Mouse (Mus musculus) heart, postnatal 25 days (tissue): ENCODE results near the gene Apol9a. TPM values are rescaled to one million over a fixed set of nuclear protein-coding genes. Genes with fewer than 3 reads are reported as not detected.
"Not testable (repeated sequence)": the region's sequence is repeated elsewhere in the genome, so short reads cannot be mapped to it uniquely, and the experiment has no call there.

Source experiments
- DNase-seq: peaks from one replicate; pipeline ENCODE4 v3.0.0; 2022; ENCODE audit warnings: low spot score
- intact Hi-C: fragments of 180-260 bp; cut with DNase I; formaldehyde crosslinking; loops from one replicate; pipeline ENCODE4 v1.15.1; 2025
- total RNA-seq, 2 experiments: library from RNA; stranded (reverse); gene quantifications; 2 replicates each; pipeline ENCODE4 v1.2.3; 2021

Apol9a gene
- under 1 TPM in 1 of 2 experiments, not detected in 1; 0.28 TPM for total RNA-seq

- intact Hi-C loops, DNase-seq: not testable (repeated sequence)
These were observed at the start of gene Apol9a for GRCm38 (mm10) chr15:77411035-77411434. Gene Apol9a, minus strand, starts transcription at chr15:77411135.

GRCm38 (mm10) chr15:77449927-77450326 is 39.0 kb upstream of the Apol9a start:
- DNase-seq, intact Hi-C loops: not testable (repeated sequence)

- DNase-seq, intact Hi-C loops: not testable (repeated sequence)
These were observed 36.5 kb upstream of the Apol9a start, which contains the start of gene Apol7b for GRCm38 (mm10) chr15:77447392-77447791. Gene Apol7b, minus strand, starts transcription at chr15:77447492.

GRCm38 (mm10) chr15:77445668-77446067 is 34.7 kb upstream of the Apol9a start:
- DNase-seq, intact Hi-C loops: not testable (repeated sequence)

GRCm38 (mm10) chr15:77444746-77445145 is 33.8 kb upstream of the Apol9a start:
- intact Hi-C loops, DNase-seq: not testable (repeated sequence)

GRCm38 (mm10) chr15:77428690-77429448 is 17.9 kb upstream of the Apol9a start:
- intact Hi-C loops, DNase-seq: not testable (repeated sequence)

GRCm38 (mm10) chr15:77422925-77423324 is 12.0 kb upstream of the Apol9a start:
- intact Hi-C loops = loop anchor here (5.0 kb wide), 1 partner anchor 294 kb away; no protein-coding TSS in a partner anchor
- not testable (repeated sequence) for DNase-seq

- not testable (repeated sequence) for DNase-seq
- intact Hi-C loops = loop anchor here (5.0 kb wide), 1 partner anchor 298 kb away; no protein-coding TSS in a partner anchor
These were observed 8.7 kb upstream of the Apol9a start for GRCm38 (mm10) chr15:77419657-77420056.

GRCm38 (mm10) chr15:77416655-77417333 is 5.9 kb upstream of the Apol9a start:
- DNase-seq, intact Hi-C loops: not testable (repeated sequence)

GRCm38 (mm10) chr15:77415653-77416052 is 4.7 kb upstream of the Apol9a start:
- intact Hi-C loops, DNase-seq: not testable (repeated sequence)

GRCm38 (mm10) chr15:77412695-77413094 is 1.8 kb upstream of the Apol9a start:
- DNase-seq, intact Hi-C loops: not testable (repeated sequence)

GRCm38 (mm10) chr15:77406370-77406769 is 4.6 kb downstream of the Apol9a start:
- not testable (repeated sequence) for DNase-seq
- intact Hi-C loops = loop anchor here (5.0 kb wide), 1 partner anchor 321 kb away; the partner anchor contains the start of gene Apol9b

GRCm38 (mm10) chr15:77399027-77399426 is 11.9 kb downstream of the Apol9a start, which contains the start of gene Apol7a:
Gene Apol7a, minus strand, starts transcription at chr15:77399110.
- DNase-seq = not testable (repeated sequence)
- intact Hi-C loops = loop anchor here (10.0 kb wide), 1 partner anchor 136 kb away; the partner anchor contains the start of gene Apol7c

- DNase-seq = not testable (repeated sequence)
- intact Hi-C loops = loop anchor here (10.0 kb wide), 1 partner anchor 137 kb away; the partner anchor contains the start of gene Apol7c
These were observed 13.3 kb downstream of the Apol9a start for GRCm38 (mm10) chr15:77397450-77398132.

GRCm38 (mm10) chr15:77393832-77394231 is 17.1 kb downstream of the Apol9a start:
- intact Hi-C loops = loop anchor here (10.0 kb wide), 1 partner anchor 141 kb away; the partner anchor contains the start of gene Apol7c

GRCm38 (mm10) chr15:77387462-77387861 is 23.5 kb downstream of the Apol9a start:
- intact Hi-C loops = no loop called here
- no peak for DNase-seq

More at GRCm38 (mm10) chr15:77393832-77394231, 17.1 kb downstream of the Apol9a start:
- DNase-seq = not testable (repeated sequence)

- DNase-seq = no peak
- intact Hi-C loops = no loop called here
These were observed 26.4 kb downstream of the Apol9a start for GRCm38 (mm10) chr15:77384340-77385030.

- intact Hi-C loops = no loop called here
- no peak for DNase-seq
These were observed 28.1 kb downstream of the Apol9a start for GRCm38 (mm10) chr15:77382880-77383279.

GRCm38 (mm10) chr15:77382271-77382850 is 28.6 kb downstream of the Apol9a start:
- intact Hi-C loops = no loop called here
- DNase-seq = no peak
